Mouse (Mus musculus): ENCODE measurements at regions not wholly inside any gene's neighbourhood (a gene's known extent, or its start where the extent isn't known, plus 50 kb on each side); places are given as distances from the start of the nearest gene placed in this dataset.

DNA sequence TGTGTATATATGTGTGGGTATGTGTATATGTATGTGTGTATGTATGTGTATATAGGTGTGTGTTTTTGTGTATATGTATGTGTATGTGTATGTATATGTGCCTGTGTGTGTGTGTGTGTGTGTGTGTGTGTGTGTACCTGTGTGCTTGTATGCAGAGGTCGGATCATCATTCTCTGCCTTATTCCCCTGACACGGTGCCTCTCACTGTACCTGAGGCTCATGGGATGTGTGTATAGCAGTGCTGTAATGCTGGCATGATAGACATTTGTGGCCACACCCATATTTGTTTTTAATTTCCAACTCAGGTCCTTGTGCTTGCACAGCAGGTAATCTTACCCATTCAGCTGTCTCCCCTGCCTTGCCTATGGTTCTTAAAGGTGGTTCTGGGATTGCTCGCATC is 402.1 kb upstream of the Tmpo start:
- no peaks in the 10 kb centered on the region for H3K36me3 ChIP-seq (replicated peaks; ENCODE audit: control insufficient read depth, insufficient read depth, low read length)
- TF ChIP-seq CTCF (IDR thresholded peaks at IDR 0.05; ENCODE audit: low read depth): no peak
- no peak for TF ChIP-seq EP300 (IDR thresholded peaks at IDR 0.05; ENCODE audit: low read depth)
- 84% methylated on average over 3 of the region's 3 CpGs for WGBS
- no peak overlapping the region for H3K4me3 ChIP-seq (ENCODE audit: low read depth, low read length)
- DNase-seq (ENCODE audit: low spot score) (no peak), ATAC-seq (ENCODE audit: insufficient read depth, low read depth) (no peak)
- H3K27me3 ChIP-seq (ENCODE audit: control insufficient read depth, insufficient read depth, low read length): no peaks in the 10 kb centered on the region
- no peak overlapping the region for H3K9ac ChIP-seq (replicated peaks; ENCODE audit: low read depth, low read length)
- H3K4me1 ChIP-seq (ENCODE audit: control insufficient read depth, insufficient read depth): no peaks in the 10 kb centered on the region
- 0 out of 2 replicates have a peak, but pooled peaks cover 4% of the 10 kb centered on the region for H3K9me3 ChIP-seq (replicated peaks; ENCODE audit: control insufficient read depth, low read length)
- no peak overlapping the region for H3K27ac ChIP-seq (ENCODE audit: low read depth)
- H3K4me2 ChIP-seq (ENCODE audit: low read depth, low read length): no peak overlapping the region

DNA sequence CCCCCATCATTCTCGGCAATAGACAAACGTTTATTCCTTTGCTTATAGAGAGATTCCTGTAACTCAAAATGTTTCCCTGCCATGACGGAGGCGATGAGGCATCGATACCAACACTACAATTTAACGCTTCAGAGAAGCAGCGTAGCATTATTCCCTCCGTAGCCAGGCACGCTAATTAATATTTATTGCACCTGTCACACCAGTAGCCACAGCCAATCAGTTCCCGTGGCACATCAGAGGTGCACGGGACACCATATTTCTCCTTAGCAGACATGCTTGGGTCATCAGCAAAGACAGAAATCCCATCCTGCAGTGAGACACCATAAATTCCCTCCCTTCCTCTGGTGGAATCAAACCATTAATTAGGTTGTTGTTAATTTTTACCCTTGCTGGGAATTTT is 399.8 kb upstream of the Tmpo start:
- ATAC-seq (ENCODE audit: insufficient read depth, low read depth) (no peak), DNase-seq (ENCODE audit: low spot score) (no peak)
- H3K4me2 ChIP-seq (ENCODE audit: low read depth, low read length): no peak overlapping the region
- H3K9ac ChIP-seq (replicated peaks; ENCODE audit: low read depth, low read length): no peak overlapping the region
- H3K4me3 ChIP-seq (ENCODE audit: low read depth, low read length): no peak overlapping the region
- H3K27me3 ChIP-seq (ENCODE audit: control insufficient read depth, insufficient read depth, low read length): no peaks in the 10 kb centered on the region
- no peaks in the 10 kb centered on the region for H3K4me1 ChIP-seq (ENCODE audit: control insufficient read depth, insufficient read depth)
- H3K36me3 ChIP-seq (replicated peaks; ENCODE audit: control insufficient read depth, insufficient read depth, low read length): no peaks in the 10 kb centered on the region
- H3K9me3 ChIP-seq (replicated peaks; ENCODE audit: control insufficient read depth, low read length): 0 out of 2 replicates have a peak, but pooled peaks cover 4% of the 10 kb centered on the region
- WGBS: 81% methylated on average over 11 of the region's 11 CpGs
- TF ChIP-seq CTCF (IDR thresholded peaks at IDR 0.05; ENCODE audit: low read depth) (no peak), EP300 (IDR thresholded peaks at IDR 0.05; ENCODE audit: low read depth) (no peak)
- no peak overlapping the region for H3K27ac ChIP-seq (ENCODE audit: low read depth)

DNA sequence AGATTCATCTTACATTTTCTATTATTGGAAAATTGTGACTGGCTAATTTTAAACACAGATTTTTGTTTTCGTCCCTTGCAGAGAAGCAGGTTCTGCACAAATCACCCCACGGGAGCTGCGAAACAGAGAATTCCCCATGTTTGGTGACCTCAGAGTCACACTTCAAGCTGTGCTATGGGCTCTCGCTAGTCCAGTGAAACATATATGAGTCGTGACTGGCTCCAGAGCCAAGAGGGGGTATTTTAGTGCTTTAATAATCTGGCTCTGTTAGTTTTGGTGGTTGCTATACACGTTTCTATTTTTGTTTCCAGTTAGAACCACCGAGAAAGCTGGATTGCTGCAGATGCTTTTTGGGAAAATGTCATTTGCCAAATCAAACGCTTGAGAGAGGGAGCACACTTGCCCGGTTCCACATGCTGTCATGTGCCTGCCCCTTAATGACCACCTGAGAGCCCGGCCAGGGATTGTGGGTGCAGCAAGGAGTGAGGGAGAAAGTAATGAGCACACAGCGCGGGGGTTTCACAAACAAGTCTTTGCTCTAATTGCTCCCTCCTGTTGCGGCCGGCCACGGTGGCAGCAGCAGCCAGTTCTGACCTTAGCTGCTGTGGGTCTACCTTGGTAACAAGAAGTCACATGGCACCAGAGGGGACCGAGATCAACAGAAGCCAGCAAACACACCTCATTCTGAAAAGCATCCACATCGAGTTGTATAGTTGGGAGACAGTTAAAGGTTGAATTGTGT is 394.4 kb upstream of the Tmpo start:
- TF ChIP-seq EP300 (IDR thresholded peaks at IDR 0.05; ENCODE audit: low read depth) (no peak), CTCF (IDR thresholded peaks at IDR 0.05; ENCODE audit: low read depth) (no peak)

DNA sequence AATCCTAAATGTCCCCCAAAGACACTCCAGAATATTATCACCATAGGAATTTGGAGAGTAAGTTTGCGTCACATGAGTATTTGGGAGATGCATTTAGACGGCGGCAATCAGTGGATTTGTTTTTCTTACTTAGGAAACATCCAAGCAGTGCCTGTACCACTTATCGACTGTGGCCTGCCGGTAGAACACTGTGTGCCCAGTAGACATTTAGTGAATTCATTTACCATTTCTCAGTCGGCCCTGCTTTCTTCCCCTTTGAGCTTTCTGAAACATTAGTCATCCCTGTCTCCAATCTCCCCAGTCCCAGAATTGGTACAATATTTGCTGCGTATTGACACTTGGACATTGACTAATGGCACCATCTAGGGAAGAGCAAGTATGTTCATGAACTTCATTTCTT is 391.7 kb upstream of the Tmpo start:
- no peaks in the 10 kb centered on the region for H3K27me3 ChIP-seq (ENCODE audit: control insufficient read depth, insufficient read depth, low read length)
- no peak overlapping the region for H3K9ac ChIP-seq (replicated peaks; ENCODE audit: low read depth, low read length)
- H3K36me3 ChIP-seq (replicated peaks; ENCODE audit: control insufficient read depth, insufficient read depth, low read length): no peaks in the 10 kb centered on the region
- DNase-seq (ENCODE audit: low spot score) (no peak), ATAC-seq (ENCODE audit: insufficient read depth, low read depth) (no peak)
- WGBS: 85% methylated on average over 7 of the region's 7 CpGs
- no peak overlapping the region for H3K4me3 ChIP-seq (ENCODE audit: low read depth, low read length)
- H3K4me1 ChIP-seq (ENCODE audit: control insufficient read depth, insufficient read depth): no peaks in the 10 kb centered on the region
- H3K4me2 ChIP-seq (ENCODE audit: low read depth, low read length): no peak overlapping the region
- H3K27ac ChIP-seq (ENCODE audit: low read depth): no peak overlapping the region
- TF ChIP-seq CTCF (IDR thresholded peaks at IDR 0.05; ENCODE audit: low read depth) (no peak), EP300 (IDR thresholded peaks at IDR 0.05; ENCODE audit: low read depth) (no peak)
- H3K9me3 ChIP-seq (replicated peaks; ENCODE audit: control insufficient read depth, low read length): no peaks in the 10 kb centered on the region

More for the DNA sequence above, 394.4 kb upstream of the Tmpo start:
- no peaks in the 10 kb centered on the region for H3K4me1 ChIP-seq (ENCODE audit: control insufficient read depth, insufficient read depth)
- no peak for DNase-seq (ENCODE audit: low spot score)
- no peak for ATAC-seq (ENCODE audit: insufficient read depth, low read depth)
- 0 out of 2 replicates have a peak, but pooled peaks cover 4% of the 10 kb centered on the region for H3K9me3 ChIP-seq (replicated peaks; ENCODE audit: control insufficient read depth, low read length)
- no peak overlapping the region for H3K4me3 ChIP-seq (ENCODE audit: low read depth, low read length)
- no peak overlapping the region for H3K9ac ChIP-seq (replicated peaks; ENCODE audit: low read depth, low read length)
- H3K4me2 ChIP-seq (ENCODE audit: low read depth, low read length): no peak overlapping the region
- H3K36me3 ChIP-seq (replicated peaks; ENCODE audit: control insufficient read depth, insufficient read depth, low read length): no peaks in the 10 kb centered on the region
- WGBS: 59% methylated on average over 17 of the region's 17 CpGs
- H3K27me3 ChIP-seq (ENCODE audit: control insufficient read depth, insufficient read depth, low read length): no peaks in the 10 kb centered on the region
- H3K27ac ChIP-seq (ENCODE audit: low read depth): no peak overlapping the region

DNA sequence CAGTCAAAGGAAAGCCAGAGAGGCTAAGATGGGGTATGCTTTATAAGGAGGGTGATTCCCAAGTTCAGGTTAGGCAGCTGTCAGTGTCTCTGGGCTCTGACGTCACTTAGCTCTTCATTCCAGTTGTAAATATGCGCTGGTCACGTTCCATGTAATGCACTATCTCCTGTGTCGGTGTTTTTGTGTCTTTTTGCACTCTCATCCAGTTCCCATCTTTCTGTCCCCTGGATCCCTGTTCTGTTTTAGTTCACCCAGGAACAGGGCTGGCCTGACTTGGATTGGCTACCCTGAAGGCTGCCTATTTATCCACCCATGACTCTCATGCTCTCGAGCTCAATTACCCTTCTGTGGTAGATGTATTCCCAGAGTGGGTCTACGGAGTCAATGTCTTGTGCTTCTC is 387.9 kb upstream of the Tmpo start:
- Histone ChIP-seq H3K27me3 (ENCODE audit: control insufficient read depth, insufficient read depth, low read length) (no peaks in the 10 kb centered on the region), H3K27ac (ENCODE audit: low read depth) (no peak overlapping the region), H3K4me2 (ENCODE audit: low read depth, low read length) (no peak overlapping the region), H3K9me3 (replicated peaks; ENCODE audit: control insufficient read depth, low read length) (no peaks in the 10 kb centered on the region), H3K4me1 (ENCODE audit: control insufficient read depth, insufficient read depth) (no peaks in the 10 kb centered on the region), H3K4me3 (ENCODE audit: low read depth, low read length) (no peak overlapping the region), H3K36me3 (replicated peaks; ENCODE audit: control insufficient read depth, insufficient read depth, low read length) (no peaks in the 10 kb centered on the region), H3K9ac (replicated peaks; ENCODE audit: low read depth, low read length) (no peak overlapping the region)
- 85% methylated on average over 6 of the region's 6 CpGs for WGBS
- TF ChIP-seq EP300 (IDR thresholded peaks at IDR 0.05; ENCODE audit: low read depth): no peak
- no peak for TF ChIP-seq CTCF (IDR thresholded peaks at IDR 0.05; ENCODE audit: low read depth)
- no peak for ATAC-seq (ENCODE audit: insufficient read depth, low read depth)
- DNase-seq (ENCODE audit: low spot score): no peak
